Mouse (Mus musculus) heart, adult 18-20 months (tissue): Measurements from ENCODE around the gene Srcin1. TPM values are rescaled to one million over a fixed set of nuclear protein-coding genes. Genes with fewer than 3 reads are reported as not detected.

Source experiments
- DNase-seq, 2 experiments: peaks; one replicate each; pipeline ENCODE4 v3.0.0; 2021 to 2022; ENCODE audit warnings: mixed read lengths in 1 of 2
- total RNA-seq, 2 experiments: library from RNA; stranded (reverse); gene quantifications; 2 replicates each; pipeline ENCODE4 v1.2.3; 2021

The Srcin1 gene
- total RNA-seq, 2 experiments from 2014 or later = 0.18 to 0.25 TPM

DNA sequence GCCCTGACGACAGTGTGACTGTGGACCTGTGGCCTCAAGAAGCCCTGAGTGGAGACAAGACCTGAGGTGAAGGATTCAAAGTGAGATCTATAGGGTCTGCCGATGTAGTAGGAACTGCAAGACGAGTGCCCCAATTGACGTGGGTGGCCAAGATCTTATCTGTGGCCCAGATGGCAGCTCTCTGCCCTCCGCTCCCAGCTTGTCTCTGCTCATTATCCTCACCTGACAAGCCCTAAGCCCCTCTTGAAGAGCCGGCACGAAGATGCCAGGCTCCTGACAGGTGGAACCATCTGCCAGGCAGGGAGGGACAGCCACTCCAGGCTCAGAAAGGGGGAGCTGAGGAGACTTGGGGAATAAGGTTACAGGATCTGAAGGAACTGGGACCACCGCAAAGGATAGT, 43.6 kb downstream of the Srcin1 start:
- no peak for DNase-seq

DNA sequence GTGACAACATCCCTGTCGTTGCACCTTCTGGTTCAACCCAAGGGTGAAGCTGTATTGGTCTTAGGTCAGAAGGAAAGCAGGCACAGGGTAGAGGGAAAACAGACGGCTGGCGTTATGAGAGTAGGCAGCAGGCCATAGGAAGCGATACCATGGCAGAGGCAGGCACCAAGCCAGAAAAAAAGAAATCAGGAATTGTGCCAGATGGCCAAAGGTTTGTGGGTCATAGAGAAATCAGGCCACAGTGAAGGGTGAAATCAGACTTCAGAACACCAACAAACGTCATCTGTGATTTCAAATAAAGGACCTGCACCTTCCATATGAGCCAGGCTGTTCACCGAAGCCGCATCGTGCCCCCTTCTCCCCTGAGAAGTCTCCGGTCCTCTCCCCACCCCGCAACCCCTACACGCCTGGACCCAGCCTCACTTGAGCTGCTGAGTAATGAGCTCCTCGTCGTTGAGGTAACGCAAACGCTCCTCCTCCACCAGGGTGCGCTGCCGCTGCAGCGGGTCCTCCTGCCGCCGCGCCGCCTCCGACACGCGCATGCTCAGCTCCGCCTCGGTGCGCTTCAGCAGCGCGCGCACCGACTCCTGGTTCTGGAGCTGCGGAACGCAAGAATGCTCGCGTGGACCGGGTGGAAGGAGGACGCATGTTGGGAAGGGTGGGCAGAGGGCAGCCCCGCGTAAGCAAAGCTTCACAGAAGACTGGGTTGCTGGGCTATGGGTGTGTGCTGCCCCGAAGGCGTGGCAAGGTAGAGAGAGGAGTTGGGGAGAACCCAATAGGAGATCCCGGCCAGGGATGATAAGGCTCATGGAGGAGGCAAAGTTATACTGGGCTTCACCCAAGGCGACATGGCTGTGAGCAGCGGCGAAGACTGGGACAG, 44.4 kb downstream of the Srcin1 start:
- peak; percentile 90 to 92 for DNase-seq

DNA sequence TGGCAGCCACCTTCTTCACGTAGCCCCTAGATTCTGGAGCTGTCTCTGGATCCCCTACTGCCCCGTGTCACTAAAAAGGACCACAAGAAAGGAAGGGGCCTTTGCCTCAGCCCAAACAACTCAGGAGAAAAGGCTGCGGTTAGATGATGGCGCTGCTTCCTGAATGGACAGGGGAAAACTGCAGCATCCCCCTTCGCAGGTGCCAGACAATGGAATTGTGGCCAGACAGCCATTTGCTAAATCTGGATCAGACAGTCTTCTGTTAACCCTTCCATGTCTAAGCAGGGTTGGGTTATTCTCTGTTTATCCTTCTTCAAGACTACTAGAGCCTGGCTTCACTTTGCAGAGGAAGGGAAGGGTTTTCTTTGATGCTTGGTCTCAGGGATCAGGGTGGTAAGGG, 45.0 kb downstream of the Srcin1 start:
- DNase-seq = no peak

DNA sequence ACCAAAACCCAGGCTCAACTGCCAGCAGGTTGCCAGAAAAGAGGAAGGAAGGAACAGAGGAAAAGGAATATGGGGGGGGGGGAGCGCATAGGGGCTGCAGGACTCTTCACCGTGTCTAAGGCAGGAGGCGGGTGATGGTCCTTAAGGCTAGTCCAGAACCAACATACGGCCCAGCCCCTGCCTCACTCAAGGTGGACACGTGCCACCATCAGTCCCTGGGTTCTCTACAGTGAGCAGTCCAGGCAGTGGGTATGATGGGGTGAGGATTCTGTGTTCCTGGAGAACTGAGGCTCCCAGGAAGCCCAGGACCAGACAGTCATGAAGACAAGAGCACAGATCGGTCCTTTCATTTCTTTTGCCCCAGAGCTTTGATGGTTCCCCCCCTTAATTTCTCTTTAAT, 45.9 kb downstream of the Srcin1 start:
- DNase-seq = no peak

DNA sequence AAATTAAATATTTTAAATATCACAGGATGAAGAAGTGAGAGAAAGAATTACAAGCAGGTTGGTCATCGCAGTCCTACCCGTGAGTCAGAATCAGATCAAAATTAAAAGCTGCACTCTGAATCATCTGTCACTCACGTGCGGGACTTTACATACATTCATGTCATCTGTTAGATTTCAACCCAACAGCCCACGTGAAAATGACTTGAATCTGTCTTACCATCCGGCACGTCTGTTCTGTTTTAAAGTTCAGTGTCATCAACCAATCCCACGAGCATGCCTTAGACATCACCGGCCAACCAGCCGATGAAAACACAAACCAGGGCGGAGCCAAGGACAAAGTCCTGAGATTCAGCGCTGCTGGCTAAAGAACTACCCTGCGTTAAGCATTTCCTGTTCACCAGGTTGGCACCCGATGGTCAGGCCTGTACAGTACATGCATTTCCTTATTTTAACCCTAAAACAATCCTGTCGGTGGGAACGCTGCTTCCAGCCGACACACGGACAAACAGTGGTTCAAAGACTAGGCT, 47.6 kb downstream of the Srcin1 start:
- DNase-seq = no peak

DNA sequence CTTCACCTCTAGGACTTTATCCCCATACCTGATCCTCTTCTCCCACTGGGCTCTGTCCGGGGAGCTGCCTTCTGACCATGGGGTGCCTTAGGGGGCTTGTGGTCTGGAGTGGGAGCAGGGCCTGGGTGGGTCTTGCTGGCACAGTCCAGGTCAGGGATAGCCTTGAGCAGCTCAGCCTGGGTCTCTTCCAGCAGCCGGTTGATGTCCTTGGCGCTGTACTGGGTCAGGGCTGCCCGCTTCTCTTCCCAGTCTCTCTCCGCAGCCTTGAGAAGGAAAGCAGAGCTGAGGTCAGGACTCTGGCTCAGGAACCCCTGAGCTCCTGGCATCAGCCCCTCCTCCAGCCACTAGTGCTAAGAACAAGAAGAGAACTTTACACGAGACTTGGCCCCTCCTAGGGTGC, 50.7 kb downstream of the Srcin1 start:
- no peak for DNase-seq

DNA sequence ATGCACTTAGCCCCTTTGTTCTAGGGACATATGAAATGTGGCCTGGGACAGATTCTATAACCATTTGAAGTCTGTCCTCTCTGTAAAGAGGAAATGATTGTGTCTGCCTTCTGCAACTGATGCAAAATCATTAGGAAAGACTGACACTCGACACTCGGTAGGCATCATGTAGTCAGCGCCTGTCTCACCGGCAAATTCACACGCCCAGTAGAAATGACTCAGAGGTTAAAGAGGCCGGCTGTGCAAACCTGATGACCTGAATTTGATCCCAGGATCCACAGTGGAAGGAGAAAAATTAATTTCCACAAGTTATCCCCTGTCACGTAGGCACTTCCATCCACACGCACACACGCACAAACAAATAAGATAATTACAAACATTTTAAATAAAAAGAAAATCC, 51.7 kb downstream of the Srcin1 start:
- DNase-seq = no peak

DNA sequence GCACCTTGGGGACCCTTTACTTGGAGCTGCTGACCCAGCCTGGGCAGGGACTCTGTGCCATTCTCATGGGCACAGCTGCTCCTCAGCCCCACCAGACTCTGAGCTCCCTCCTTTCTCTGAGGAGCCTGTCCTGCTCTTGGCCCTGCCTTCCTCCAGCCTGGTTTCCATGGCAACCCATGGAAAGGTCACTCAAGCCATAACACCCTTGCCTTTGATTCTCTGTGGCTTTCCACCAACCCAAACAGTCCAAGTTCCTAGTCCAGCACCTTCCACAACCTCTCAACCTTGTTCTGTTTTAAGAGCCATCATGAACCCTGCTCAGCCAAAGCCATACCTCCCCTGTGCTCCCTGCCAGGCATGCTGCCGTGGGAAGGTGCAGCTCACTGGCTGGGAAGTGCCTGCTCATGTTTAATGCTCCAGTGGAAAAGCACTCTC, 52.1 kb downstream of the Srcin1 start:
- DNase-seq = peak; percentile 28 to 41

DNA sequence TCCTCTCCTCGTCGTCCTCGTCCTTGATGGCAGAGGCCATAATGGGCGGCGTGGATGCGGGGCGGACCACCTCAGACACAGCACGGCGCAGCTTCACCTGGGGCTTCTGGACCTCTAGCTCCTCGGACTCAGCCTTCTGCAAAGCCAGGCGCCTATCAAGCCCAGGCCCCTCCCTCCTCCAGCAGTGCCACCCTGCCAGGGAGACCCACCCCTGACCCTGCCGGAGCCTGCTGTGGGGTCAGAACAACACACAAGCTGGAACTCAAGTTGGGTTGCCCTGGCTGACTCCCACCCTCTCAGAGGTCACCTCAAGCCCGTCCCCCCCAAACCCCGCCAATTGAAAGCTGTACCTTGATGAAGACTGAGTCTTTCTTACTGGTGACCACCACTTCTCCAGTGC, 52.9 kb downstream of the Srcin1 start:
- DNase-seq = no peak

DNA sequence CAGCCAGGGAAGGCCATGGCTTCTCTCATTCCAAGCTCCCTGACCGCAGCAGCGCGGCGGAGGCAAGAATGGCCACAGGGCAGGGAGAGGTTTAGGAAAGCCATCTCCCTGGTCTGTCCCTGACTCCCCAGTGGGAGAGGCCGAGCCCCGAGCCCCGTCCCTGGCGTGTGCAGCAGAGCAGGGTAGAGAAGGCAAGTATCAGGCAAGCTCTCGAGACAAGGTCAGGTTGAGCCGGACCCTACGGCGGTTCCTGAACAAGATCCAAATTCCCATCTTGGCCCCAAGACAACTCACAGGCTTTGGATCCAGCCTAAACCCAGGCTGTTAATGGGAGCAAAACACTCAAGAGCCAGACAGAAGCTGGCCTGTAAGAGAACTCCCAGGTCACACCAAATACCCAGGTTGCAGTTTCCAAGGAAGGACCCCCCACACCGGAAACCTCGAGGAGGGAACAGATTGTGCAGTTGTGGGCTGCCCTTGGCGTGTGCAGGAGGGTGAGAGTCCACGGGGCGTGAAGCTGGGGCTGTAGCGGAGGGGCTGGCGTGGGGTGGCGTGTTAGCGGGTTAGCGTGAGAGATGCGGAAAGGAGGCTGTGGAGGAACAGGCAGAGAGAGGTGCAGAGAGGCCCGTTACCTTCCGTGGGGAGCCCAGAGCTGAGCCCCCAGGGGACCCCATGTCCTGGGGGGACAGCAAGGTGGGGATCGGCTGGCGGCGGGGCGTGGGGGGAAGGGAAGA, 54.1 kb downstream of the Srcin1 start:
- no peak for DNase-seq

DNA sequence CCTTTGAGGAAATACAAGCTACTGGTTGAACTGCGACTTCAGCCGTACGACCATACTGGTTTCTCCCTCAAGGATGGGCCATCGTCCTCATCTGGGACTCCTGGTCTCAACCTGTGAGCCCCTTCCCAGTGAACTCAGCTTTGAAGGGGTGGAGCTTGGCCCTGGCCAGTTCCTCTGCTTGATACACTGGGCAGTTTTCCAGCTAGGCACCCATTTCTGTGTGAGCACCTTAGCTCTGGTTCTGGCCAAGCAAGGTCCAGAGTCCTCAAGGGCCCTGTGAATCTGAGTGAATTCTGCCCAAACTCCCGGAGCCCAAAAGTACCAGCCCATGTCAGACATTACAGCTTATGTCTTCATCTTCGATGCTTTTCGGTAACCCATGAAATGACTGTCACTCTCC, 55.4 kb downstream of the Srcin1 start:
- DNase-seq = no peak

DNA sequence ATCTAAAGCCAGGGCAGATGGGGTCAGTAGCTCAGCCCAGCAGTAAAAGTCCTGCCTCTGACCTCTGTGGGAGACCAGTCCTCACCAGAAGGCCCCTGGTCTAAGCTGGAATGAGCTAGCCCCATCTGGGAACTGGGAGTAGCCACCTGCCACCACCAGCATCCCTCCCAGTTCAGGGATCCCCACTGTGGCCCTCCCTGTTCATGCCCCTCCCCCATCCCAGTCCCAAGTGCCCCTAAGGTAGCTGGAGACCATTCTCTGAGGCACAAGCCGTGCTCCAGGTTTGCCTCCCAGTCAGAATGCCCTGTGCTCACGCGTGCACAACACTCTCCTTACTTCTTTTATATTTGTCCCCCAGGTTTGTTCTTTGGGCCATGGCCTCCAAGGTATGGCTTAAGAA, 62.9 kb downstream of the Srcin1 start:
- DNase-seq = no peak

DNA sequence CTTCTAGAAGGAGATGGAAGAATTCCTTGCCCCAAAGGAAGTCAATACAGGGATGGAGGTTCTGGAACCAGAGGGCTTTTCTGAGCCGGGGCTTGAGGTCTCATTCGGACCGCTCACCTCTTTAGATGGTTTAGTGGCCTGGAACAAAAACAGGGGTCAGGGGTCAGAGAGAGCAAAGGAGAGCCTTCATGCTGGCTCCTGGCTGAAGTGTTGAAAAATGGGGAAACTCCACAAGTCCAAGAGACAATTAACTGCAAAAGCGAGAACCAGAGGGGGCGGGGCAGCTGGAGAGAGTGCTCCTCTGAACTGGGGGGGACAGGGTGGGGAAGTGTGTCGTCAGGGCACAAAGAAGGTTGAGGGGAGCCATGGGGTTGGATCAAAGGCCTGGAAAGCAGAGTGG, 63.5 kb downstream of the Srcin1 start:
- DNase-seq = no peak

DNA sequence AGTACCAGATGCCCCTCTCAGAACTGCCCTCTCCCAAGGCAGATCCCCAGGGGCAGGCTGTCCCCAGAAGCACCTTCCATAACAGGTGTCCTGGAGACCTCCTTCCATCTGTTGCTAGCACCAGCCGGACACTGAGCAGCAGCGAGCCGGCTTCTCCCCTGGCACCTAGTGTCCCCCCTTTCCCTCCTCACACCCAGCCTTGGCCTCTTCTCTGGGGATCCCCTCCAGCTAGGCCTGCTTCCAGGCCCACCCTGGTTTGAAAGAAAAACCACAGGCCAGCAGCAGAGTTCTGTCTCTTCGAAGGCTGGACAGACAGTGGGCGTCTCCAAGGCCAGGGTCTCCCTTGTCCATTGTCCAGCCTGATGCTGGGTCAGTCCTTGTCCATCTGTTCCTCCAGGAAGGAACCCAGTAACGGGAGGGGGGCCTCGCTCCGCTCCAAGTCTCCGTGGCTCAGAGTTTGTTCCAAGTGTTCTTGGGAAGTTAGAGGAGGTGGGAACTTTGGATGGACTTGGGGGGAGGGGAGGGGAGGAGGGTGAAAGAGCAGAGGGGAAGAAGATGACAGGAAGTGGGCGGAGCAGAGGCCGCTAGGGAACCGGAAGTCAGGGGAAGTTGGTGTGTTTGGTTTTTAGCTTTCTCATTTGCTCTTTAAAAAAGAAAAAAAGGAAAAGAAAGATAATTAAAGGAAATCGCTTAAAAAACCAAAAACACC, 64.2 kb downstream of the Srcin1 start:
- peak; percentile 66 to 69 for DNase-seq

DNA sequence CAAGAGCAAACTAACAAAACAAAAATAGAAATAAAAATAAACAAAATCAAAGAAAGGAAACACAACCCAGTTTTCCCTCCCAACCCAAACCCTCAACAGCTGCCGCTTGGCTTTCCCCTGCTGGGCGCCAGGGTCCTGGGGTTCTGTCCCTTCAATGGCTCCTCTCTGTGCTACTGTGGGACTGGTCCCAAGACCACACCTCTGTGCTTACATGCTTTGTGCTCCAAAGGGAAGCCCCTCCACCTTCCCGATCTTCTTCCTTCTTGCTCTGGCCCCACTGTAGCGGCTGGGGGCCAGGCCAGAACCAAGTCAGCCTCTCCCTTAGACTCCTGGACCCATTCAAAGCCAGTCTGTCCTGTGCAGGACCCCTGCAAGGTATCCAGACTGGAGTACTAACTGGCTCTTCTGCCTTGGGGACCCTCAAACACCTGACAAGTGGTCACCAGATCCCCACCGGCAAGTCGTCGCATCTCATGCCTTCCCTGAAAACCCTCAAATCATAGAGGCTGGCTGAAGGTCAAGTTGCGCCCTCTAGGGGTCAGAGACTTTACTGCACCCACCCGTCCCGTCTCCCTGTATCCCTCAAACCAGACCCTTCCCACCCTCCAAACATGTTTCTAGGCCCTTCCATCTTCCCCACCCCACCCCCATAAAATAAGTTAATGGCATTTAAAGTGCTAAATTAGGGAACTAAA, 64.9 kb downstream of the Srcin1 start:
- peak; percentile 67 to 83 for DNase-seq

DNA sequence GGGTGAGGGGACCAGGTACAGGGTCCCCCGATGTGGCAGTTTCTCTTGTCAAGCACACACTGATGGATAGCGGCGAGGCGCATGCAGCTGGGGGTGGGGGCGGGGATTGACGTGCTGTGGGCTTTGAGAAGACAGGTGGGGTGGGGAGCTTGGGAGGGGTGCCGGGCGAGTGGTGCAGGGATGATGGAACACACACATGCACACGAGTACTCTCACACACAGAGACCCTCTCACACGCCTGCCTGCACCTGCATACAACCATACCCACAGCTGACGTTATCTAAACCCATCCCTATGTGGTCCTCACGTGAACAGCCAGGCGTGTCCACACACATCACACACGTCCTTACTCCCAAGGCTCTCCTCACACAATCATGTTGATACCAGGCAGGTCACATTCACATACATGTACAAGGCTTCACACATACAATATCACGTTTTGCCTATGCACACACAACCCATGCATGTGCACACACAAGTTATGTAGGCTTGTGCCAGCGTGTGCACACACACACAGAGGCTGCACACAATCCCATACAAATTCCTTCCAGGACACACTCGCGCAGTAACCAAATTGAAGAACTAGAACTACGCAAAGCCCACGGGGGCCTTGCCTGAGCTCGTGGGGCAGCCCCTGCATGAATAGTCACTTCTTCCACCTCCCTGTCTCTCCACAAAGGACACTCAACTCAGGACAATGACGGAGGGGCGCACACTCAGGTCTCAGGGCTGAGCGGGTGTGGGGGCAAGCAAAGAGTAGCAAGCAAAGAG, 66.1 kb downstream of the Srcin1 start:
- no peak for DNase-seq

DNA sequence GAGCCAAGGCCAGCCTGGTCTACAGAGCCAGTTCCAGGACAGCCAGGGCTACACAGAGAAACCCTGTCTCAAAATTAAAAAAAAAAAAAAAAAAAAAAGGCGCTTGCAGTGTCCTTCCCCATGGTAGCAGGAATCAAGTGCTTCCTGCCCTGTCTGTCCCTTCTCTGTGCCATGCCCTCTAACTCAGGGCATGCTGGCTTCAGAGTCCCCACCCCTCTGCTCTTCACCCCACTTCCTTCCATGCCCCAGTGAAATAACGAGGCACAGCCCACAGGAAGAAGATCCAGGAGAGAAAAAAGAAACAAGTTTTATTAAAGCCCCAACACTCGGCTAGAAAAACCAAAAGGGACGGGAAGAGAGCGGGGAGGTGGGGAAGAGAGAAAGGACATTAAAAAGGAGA, 66.9 kb downstream of the Srcin1 start:
- DNase-seq = no peak

DNA sequence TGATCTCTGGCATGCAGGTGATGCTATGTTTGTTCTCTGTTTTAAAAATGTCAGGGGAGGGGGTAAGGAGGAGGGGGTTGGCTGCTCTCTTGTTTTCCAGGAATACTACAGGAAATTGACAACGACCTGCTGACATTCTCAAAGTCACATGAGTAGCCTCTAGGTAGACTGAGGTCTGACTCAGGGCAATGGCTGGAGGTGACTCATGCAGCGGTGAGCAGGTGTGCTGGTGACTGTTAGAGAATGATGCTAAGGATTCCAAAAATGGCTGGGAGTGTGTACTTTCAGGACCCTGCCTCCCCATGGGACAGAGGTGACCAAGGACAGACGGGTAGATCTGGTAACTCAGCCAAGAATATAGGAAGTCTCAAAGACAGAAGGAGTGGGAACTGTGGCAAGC, 67.8 kb downstream of the Srcin1 start:
- DNase-seq = no peak

DNA sequence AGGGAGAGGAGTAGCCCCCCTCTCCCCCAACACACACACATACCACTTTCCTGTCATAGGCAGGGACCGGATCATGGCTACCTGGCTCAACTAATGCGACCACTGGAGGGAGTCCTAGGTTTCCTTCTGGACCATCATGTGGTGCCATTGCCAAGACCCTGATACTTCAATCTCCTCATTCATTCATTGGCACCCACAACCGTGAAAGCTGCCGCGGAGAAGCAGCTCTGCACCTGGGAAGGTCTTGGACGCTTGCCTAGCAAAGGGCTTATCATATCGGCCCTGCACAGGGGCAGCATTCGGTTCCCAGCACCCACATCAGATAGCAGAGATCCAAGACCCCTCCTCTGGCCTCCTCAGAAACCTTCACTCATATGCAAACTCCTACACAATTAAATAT, 69.7 kb downstream of the Srcin1 start:
- no peak for DNase-seq

DNA sequence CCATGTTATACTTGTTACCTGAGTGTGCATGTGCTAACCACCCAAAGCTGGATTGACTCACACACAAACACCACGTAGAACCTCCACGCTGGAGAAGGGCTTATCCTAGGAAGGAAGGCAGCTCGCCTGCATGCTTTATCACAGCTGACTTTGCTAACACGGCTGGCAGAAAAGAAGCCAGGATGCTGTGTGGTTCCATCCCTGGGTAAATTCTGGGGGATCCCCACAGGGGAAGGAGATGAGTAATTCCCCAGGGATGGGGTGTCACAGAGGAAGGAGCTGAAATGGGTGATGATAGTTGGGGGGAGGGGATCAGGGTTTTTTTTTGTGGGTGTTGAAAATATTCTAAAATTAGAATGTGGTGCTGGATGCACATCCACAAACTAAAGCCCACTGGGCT, 70.2 kb downstream of the Srcin1 start:
- DNase-seq = no peak

DNA sequence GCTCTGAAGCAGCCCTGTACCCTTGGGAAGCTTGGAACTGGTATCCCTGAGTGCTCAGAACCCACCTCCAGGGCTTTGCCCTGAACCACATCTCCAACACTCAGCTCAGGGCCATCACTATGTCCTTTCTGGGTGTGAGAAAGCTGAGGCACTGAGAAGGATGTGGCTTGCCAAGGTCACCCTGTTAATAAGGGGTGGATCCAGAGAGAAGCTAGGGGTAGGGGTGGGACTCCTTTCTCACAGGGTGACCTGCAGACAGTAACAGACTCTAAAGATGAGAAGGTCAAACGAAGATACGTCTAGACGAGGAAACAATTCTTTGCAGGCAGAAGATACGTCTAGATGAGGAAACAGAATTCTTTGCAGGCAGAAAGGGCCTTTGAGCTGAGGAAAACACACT, 73.1 kb downstream of the Srcin1 start:
- no peak for DNase-seq
